Mouse (Mus musculus) E14TG2a.4 (cell line): ENCODE measurements around the gene Plk5.

Experiments used
- H3K27me3 ChIP-seq: 2 replicates; pipeline ENCODE4 v1.6.1; 2014; ENCODE audit warnings: low read length, control low read depth; ENCODE audit not compliant: insufficient read depth
- H3K36me3 ChIP-seq: 2 replicates; pipeline ENCODE4 v1.6.1; 2014; ENCODE audit warnings: low read length, control low read depth; ENCODE audit not compliant: insufficient read depth
- H3K4me1 ChIP-seq: replicated peaks from 2 replicates; pipeline ENCODE4 v1.6.1; 2014; ENCODE audit warnings: low read depth, low read length, control low read depth
- H3K4me3 ChIP-seq: replicated peaks from 2 replicates; pipeline ENCODE4 v1.5.1; 2014; ENCODE audit warnings: mild to moderate bottlenecking, low read length
- H3K9me3 ChIP-seq: 2 replicates; pipeline ENCODE4 v1.6.1; 2014; ENCODE audit warnings: low read length, control low read depth
- CTCF ChIP-seq: conservative IDR thresholded peaks from 2 replicates; pipeline ENCODE4 v1.5.1; 2014; ENCODE audit warnings: low read length
- NANOG ChIP-seq: IDR thresholded peaks from 2 replicates; pipeline ENCODE4 v1.6.1; 2014; ENCODE audit warnings: borderline replicate concordance, low read length, mixed read lengths
- POU5F1 ChIP-seq: IDR thresholded peaks from 2 replicates; pipeline ENCODE4 v1.6.1; 2014; ENCODE audit warnings: low read length, borderline replicate concordance

Plk5 gene

DNA sequence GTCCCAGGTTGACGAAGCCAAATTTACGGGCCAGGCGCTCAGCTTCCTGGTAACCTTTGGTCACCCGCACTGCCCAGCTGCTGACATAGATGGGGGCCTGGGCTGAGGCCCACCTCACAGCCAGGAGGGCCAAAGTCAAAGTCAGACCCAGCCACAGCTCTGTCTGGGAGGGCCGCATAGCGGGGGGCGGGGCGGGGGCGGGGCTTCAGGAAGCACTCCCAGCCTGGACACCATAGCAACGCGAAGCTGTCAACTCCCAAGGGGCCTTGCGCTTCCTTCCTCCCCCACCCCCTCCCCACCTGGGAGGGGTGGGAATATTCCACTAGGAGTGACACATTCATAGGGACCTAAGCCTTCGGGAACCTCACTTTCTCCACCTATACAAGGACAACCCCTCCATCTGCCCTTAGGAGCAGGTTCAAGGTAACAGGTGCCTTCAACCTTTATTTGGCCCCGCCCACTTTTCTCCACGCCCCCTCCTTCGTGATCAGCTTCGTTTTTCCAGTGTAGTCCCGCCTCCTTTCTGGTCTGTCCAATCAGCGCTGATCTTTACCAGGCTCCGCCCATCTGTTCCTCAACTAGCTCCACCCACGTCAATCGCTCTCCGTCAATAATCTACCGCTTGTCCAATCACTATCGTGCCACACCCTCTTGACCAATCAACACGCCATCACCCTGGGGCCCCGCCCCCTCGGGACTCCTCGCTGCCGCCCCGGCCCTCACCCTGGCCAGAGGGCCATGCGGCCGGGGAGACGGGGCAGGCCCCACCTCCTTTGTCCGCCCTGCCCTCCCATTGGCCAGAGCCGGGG is 26.8 kb upstream of the Plk5 start, which contains the start of the genes Pcsk4 and Reep6:
Pcsk4 (minus strand) TSS at position 226 of the 809 bp plus-strand sequence.
Reep6 (plus strand) TSS at position 681 of the 809 bp plus-strand sequence.
- Histone ChIP-seq H3K9me3 (no peaks in the 10 kb centered on the region), H3K36me3 (peaks cover 19% of the 10 kb centered on the region), H3K27me3 (peaks cover 28% of the 10 kb centered on the region), H3K4me1 (peaks cover 68% of the 10 kb centered on the region), H3K4me3 (peak within 1 kb of the TSS; percentile 88)
- TF ChIP-seq NANOG, result no peak
- no peak for TF ChIP-seq CTCF
- no peak for TF ChIP-seq POU5F1

DNA sequence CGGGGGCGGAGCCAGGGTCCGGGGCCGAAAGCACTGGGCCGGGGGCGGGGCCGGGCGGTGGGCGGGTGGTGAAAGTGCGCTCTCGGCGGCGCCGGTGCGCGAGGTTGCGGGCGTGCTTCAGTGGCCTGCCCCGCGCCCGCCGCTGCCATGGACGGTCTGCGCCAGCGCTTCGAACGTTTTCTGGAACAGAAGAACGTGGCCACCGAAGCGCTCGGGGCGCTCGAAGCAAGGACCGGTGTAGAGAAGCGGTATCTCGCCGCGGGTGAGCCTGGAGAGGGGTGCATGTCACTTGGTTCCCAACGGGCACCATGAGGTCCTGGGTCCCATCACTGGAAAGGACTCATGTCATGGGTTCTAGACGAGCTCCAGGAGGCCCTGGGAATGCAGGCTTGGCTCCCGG is 26.2 kb upstream of the Plk5 start:
- TF ChIP-seq POU5F1, result no peak
- Histone ChIP-seq H3K4me1 (peaks cover 68% of the 10 kb centered on the region), H3K4me3 (peak overlapping the region; percentile 88), H3K9me3 (no peaks in the 10 kb centered on the region), H3K36me3 (peaks cover 25% of the 10 kb centered on the region), H3K27me3 (peaks cover 24% of the 10 kb centered on the region)

DNA sequence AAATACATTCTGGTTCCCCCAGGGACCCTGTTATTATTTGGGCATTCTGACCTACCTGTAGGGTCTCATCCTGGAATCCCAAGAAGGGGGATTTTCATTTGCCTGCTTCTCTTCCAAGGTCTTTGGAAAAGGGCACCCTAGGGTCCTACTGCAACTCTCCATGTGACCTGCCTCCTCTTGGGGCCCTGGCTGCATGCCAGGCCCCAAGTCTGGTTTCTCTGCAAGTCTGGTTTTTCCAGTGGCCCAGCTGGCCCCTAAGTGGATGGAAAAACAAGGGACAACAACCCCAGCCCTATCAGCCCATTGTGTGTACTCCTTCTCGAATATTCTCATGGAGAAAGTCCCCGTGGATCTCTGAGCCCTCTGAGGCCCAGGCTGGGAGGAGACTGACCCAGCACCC is 25.4 kb upstream of the Plk5 start:
- peaks cover 69% of the 10 kb centered on the region for H3K4me1 ChIP-seq
- peak overlapping the region; percentile 88 for H3K4me3 ChIP-seq
- no peaks in the 10 kb centered on the region for H3K9me3 ChIP-seq
- H3K36me3 ChIP-seq, result peaks cover 33% of the 10 kb centered on the region
- TF ChIP-seq NANOG (no peak), CTCF (no peak), POU5F1 (no peak)
- peaks cover 16% of the 10 kb centered on the region; the same call in 1 of the 2 replicates for H3K27me3 ChIP-seq

DNA sequence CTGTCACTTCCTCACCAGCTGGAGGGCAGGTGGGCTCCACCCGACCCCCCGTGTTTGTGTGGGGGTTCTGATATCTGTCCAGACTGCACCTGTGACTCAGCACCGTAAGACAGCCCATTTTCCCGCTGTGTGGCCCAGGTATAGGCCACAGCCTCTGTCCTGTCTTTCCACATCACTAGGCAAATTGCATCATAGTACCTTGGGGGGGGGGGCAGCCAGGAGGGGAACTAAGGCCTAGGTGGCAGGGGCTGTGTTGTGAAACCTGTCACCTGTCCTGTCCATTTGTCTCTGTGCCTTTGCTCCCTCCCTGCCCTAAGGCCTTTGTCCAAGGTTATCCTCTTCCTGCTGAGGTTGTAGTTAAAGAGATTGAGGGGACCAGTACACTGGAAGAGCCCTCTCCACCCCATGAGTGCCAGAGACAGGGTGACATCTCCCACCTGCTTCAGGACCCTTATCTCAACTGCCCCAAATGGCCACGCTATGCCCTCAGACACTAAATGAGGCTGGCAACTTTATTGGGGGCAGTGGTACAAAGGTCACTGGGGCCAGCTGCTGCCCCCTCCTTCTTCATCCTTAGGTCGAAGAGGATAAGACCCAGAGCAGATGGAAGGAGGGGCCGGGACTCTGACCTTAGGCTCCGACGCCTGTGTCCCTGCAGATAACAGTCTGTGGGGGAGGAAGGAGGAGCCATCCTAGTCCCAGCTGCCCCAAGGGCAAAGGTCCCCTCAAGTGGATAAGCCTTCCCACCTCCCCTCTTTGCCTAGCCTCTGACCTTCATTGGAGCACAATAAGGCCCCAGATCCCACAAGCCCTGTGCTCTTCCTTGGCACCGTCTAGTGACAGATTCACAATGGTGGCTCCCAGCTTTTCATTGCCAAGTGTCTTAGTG is 24.4 kb upstream of the Plk5 start:
- peaks cover 42% of the 10 kb centered on the region for H3K36me3 ChIP-seq
- H3K4me3 ChIP-seq, result peak overlapping the region; percentile 88; the same call in 1 of the 2 replicates
- TF ChIP-seq NANOG (no peak), CTCF (no peak), POU5F1 (no peak)
- H3K27me3 ChIP-seq, result peaks cover 13% of the 10 kb centered on the region; the same call in 1 of the 2 replicates
- H3K9me3 ChIP-seq, result no peaks in the 10 kb centered on the region
- H3K4me1 ChIP-seq, result peaks cover 75% of the 10 kb centered on the region

DNA sequence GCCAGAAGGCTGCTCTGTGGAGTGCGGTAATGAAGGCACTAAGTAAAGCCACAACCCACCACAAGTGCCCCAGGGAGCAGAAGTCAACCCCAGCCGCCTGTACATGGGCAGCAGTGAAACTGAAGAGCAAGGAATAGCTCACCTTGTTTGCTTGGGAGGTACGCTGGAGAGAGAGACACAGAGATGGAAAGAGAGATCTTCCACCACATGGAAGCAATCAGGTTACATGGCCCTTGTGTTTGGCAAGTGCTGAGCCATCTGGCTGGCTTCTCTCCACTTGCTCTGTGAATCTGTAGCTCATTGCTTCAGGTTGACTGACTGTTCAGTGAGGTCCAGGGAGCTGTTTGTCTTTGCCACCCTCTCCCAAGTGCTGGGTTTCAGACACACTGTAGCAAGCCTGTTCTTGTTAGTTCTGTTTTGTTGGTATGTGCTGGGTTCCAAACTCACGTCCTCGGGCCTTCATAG is 23.7 kb upstream of the Plk5 start:
- peaks cover 13% of the 10 kb centered on the region; the same call in 1 of the 2 replicates for H3K27me3 ChIP-seq
- peaks cover 82% of the 10 kb centered on the region for H3K4me1 ChIP-seq
- TF ChIP-seq POU5F1 (no peak), NANOG (no peak), CTCF (no peak)
- no peak overlapping the region for H3K4me3 ChIP-seq
- H3K9me3 ChIP-seq, result no peaks in the 10 kb centered on the region
- H3K36me3 ChIP-seq, result peaks cover 42% of the 10 kb centered on the region

- Histone ChIP-seq H3K36me3 (peaks cover 42% of the 10 kb centered on the region), H3K27me3 (peaks cover 15% of the 10 kb centered on the region), H3K4me1 (peaks cover 91% of the 10 kb centered on the region), H3K4me3 (no peak overlapping the region), H3K9me3 (no peaks in the 10 kb centered on the region)
- TF ChIP-seq POU5F1 (no peak), CTCF (no peak), NANOG (no peak)
These were observed 20.0 kb upstream of the Plk5 start for GRCm38 (mm10) chr10:80336263-80336662.

GRCm38 (mm10) chr10:80339941-80340750 is 16.1 kb upstream of the Plk5 start:
- H3K4me1 ChIP-seq, result peaks cover 89% of the 10 kb centered on the region
- peak overlapping the region; percentile 76; the same call in 1 of the 2 replicates for H3K4me3 ChIP-seq
- H3K36me3 ChIP-seq, result peaks cover 16% of the 10 kb centered on the region
- H3K9me3 ChIP-seq, result no peaks in the 10 kb centered on the region
- peaks cover 31% of the 10 kb centered on the region for H3K27me3 ChIP-seq
- no peak for TF ChIP-seq POU5F1
- peak; percentile 92 for TF ChIP-seq CTCF

GRCm38 (mm10) chr10:80341026-80341425 is 15.2 kb upstream of the Plk5 start:
- H3K36me3 ChIP-seq, result peaks cover 8% of the 10 kb centered on the region
- TF ChIP-seq CTCF (no peak), POU5F1 (no peak), NANOG (no peak)
- peaks cover 39% of the 10 kb centered on the region for H3K27me3 ChIP-seq
- peak overlapping the region; percentile 76 for H3K4me3 ChIP-seq
- H3K4me1 ChIP-seq, result peaks cover 89% of the 10 kb centered on the region
- no peaks in the 10 kb centered on the region for H3K9me3 ChIP-seq
